Mouse (Mus musculus): ENCODE measurements around the gene Nfib.
"Not testable (repeated sequence)": the region's sequence is repeated elsewhere in the genome, so short reads cannot be mapped to it uniquely, and the experiment has no call there.

Nfib gene

GRCm38 (mm10) chr4:82275996-82276395 is 429.6 kb downstream of the Nfib start:
- DNase-seq, result no peak

- no peak for DNase-seq
These were observed 432.3 kb downstream of the Nfib start for GRCm38 (mm10) chr4:82273049-82273754.

GRCm38 (mm10) chr4:82272099-82272498 is 433.5 kb downstream of the Nfib start:
- no peak for DNase-seq

- DNase-seq, result no peak
These were observed 434.0 kb downstream of the Nfib start for GRCm38 (mm10) chr4:82271547-82271946.

GRCm38 (mm10) chr4:82267832-82268778 is 437.4 kb downstream of the Nfib start:
- DNase-seq, result no peak

- no peak for DNase-seq
These were observed 439.4 kb downstream of the Nfib start for GRCm38 (mm10) chr4:82266066-82266619.

- not testable (repeated sequence) for DNase-seq
These were observed 447.0 kb downstream of the Nfib start for GRCm38 (mm10) chr4:82258545-82258944.

GRCm38 (mm10) chr4:82252054-82252453 is 453.5 kb downstream of the Nfib start:
- DNase-seq, result no peak

- no peak for DNase-seq
These were observed 455.2 kb downstream of the Nfib start for GRCm38 (mm10) chr4:82250355-82250659.

- DNase-seq, result no peak
These were observed 455.8 kb downstream of the Nfib start for GRCm38 (mm10) chr4:82249518-82250354.

GRCm38 (mm10) chr4:82248961-82249360 is 456.6 kb downstream of the Nfib start:
- no peak for DNase-seq

- DNase-seq, result no peak
These were observed 457.5 kb downstream of the Nfib start for GRCm38 (mm10) chr4:82248031-82248430.

- no peak for DNase-seq
These were observed 459.3 kb downstream of the Nfib start for GRCm38 (mm10) chr4:82246290-82246689.
